Comparison of ENCODE assay signal across 19 mouse cellular contexts in genomic region chr7:128626601-128627000, GRCm38 (mm10). TPM values are rescaled to one million over a fixed set of nuclear protein-coding genes. Genes with fewer than 3 reads are reported as not detected.
DNase-seq lines count a peak whose midpoint lies in the region; ATAC-seq lines count a peak whose summit lies in the region.
"Had no signal": no experiment of that assay in that cellular context is flagged by ENCODE, and none has a peak within 500 bp of the region (broad histone marks: within the 10 kb centered on the region; RNA-seq: fewer than 3 reads in every experiment).

No protein-coding gene starts in this region.

- no peak overlapping the region for H3K9ac ChIP-seq in kidney, embryonic 16.5 days (replicated peaks; ENCODE audit: low read length)
- H3K9ac ChIP-seq in midbrain, embryonic 11.5 days (ENCODE audit: low read length) = no peak overlapping the region
- H3K9ac ChIP-seq: embryonic facial prominence, embryonic 12.5 days; forebrain, postnatal 0 days; limb, embryonic 15.5 days; neural tube, embryonic 15.5 days had no signal

- H3K27me3 ChIP-seq in kidney, embryonic 16.5 days (ENCODE audit: insufficient read depth, low read length) = no peaks in the 10 kb centered on the region
- H3K27me3 ChIP-seq in midbrain, embryonic 11.5 days (ENCODE audit: control insufficient read depth, insufficient read depth, low read length) = no peaks in the 10 kb centered on the region
- H3K27me3 ChIP-seq: embryonic facial prominence, embryonic 12.5 days; limb, embryonic 15.5 days; neural tube, embryonic 15.5 days had no signal

- intact Hi-C loops in gastrocnemius, postnatal 36 days (cut with DNase I) = no loop called here

- no peak for ATAC-seq in kidney, embryonic 16.5 days (ENCODE audit: low FRiP score, low TSS enrichment)
- ATAC-seq in megakaryocyte-erythroid progenitor cell, adult 5-6 weeks (replicated peaks; ENCODE audit: low FRiP score, low TSS enrichment, poor library complexity, severe bottlenecking) = 0 out of 2 replicates have a peak, but pooled peaks have one; percentile 25
- ATAC-seq in midbrain, embryonic 11.5 days (ENCODE audit: low FRiP score) = no peak
- ATAC-seq: forebrain, postnatal 0 days; hindbrain, embryonic 16.5 days had no signal

- 71% methylated on average over 4 of the region's 5 CpGs for WGBS in kidney, embryonic 16.5 days
- 78% methylated on average over 5 of the region's 5 CpGs for WGBS in midbrain, embryonic 11.5 days

- H3K4me1 ChIP-seq in kidney, embryonic 16.5 days (ENCODE audit: insufficient read depth, low read length) = peaks cover 16% of the 10 kb centered on the region; the same call in 1 of the 2 replicates
- peaks cover 5% of the 10 kb centered on the region; the same call in 1 of the 2 replicates for H3K4me1 ChIP-seq in midbrain, embryonic 11.5 days (ENCODE audit: control insufficient read depth, insufficient read depth, low read length)
- H3K4me1 ChIP-seq: limb, embryonic 15.5 days; neural tube, embryonic 15.5 days had no signal

- no peaks in the 10 kb centered on the region for H3K36me3 ChIP-seq in kidney, embryonic 16.5 days (ENCODE audit: insufficient read depth, low read length)
- H3K36me3 ChIP-seq in midbrain, embryonic 11.5 days (ENCODE audit: control insufficient read depth, insufficient read depth, low read length) = no peaks in the 10 kb centered on the region
- H3K36me3 ChIP-seq: embryonic facial prominence, embryonic 12.5 days; limb, embryonic 15.5 days; midbrain, embryonic 10.5 days; neural tube, embryonic 15.5 days had no signal

- no peak overlapping the region for H3K4me3 ChIP-seq in kidney, embryonic 16.5 days (ENCODE audit: low read length)
- H3K4me3 ChIP-seq in midbrain, embryonic 11.5 days (ENCODE audit: low read depth, low read length) = no peak overlapping the region
- H3K4me3 ChIP-seq: embryonic facial prominence, embryonic 12.5 days; limb, embryonic 15.5 days; midbrain, embryonic 10.5 days; neural tube, embryonic 15.5 days had no signal

- H3K4me2 ChIP-seq in kidney, embryonic 16.5 days (replicated peaks; ENCODE audit: low read depth, low read length) = no peak overlapping the region
- no peak overlapping the region for H3K4me2 ChIP-seq in midbrain, embryonic 11.5 days
- H3K4me2 ChIP-seq: embryonic facial prominence, embryonic 12.5 days; limb, embryonic 15.5 days; neural tube, embryonic 15.5 days had no signal

- DNase-seq in kidney, adult 11 months = no peak
- DNase-seq in thymus, postnatal 14 days = peak; percentile 28
- DNase-seq in thymus, adult 18-20 months = no peak
- no peak for DNase-seq in midbrain, embryonic 11.5 days (ENCODE audit: low spot score, missing footprints)
- no peak for DNase-seq in gastrocnemius, postnatal 36 days
- DNase-seq: adrenal gland, postnatal 10 days; cerebellum, adult 11-12 months; forebrain, postnatal 0 days; heart, postnatal 4 days; lung, adult 18-20 months; lung, postnatal 36 days; retina, postnatal 1 day had no signal

- H3K9me3 ChIP-seq in kidney, embryonic 16.5 days (ENCODE audit: low read length) = no peaks in the 10 kb centered on the region
- no peaks in the 10 kb centered on the region for H3K9me3 ChIP-seq in midbrain, embryonic 11.5 days (ENCODE audit: control insufficient read depth, low read length)
- H3K9me3 ChIP-seq: embryonic facial prominence, embryonic 12.5 days; limb, embryonic 15.5 days; midbrain, embryonic 10.5 days; neural tube, embryonic 15.5 days had no signal

- H3K27ac ChIP-seq in kidney, embryonic 16.5 days (ENCODE audit: low read length) = peak overlapping the region; percentile 78
- H3K27ac ChIP-seq in midbrain, embryonic 11.5 days (ENCODE audit: low read depth, low read length) = no peak overlapping the region
- H3K27ac ChIP-seq: embryonic facial prominence, embryonic 12.5 days; limb, embryonic 15.5 days; midbrain, embryonic 10.5 days; neural tube, embryonic 15.5 days had no signal

RNA-seq across cellular contexts. Expression of gene Inpp5f, which starts 15.5 kb away (rescaled TPM):
- 24.5 and 25.9 TPM in 2 replicates for polyA plus RNA-seq in kidney, embryonic 16.5 days (2015; fragmentation: Nextera tagmentation; extraction: Ambion mirVana)
- 8.8 and 11.5 TPM in 2 replicates for total RNA-seq in megakaryocyte-erythroid progenitor cell, adult 5-6 weeks (2014; fragmentation: Nextera tagmentation)
- total RNA-seq in megakaryocyte-erythroid progenitor cell, adult 5-6 weeks (2017) = 4.6 and 9.4 TPM in 2 replicates
- polyA plus RNA-seq in midbrain, embryonic 11.5 days (2014; fragmentation: Nextera tagmentation; extraction: Ambion mirVana) = 115 and 132 TPM in 2 replicates
- total RNA-seq in gastrocnemius, postnatal 36 days (2021) = 1 to 10 TPM; 2.9 to 3.2 TPM
